Mouse (Mus musculus): Measurements from ENCODE around the gene Scnn1a. TPM values are rescaled to one million over a fixed set of nuclear protein-coding genes. Genes with fewer than 3 reads are reported as not detected.

Gene Scnn1a
- total and polyA plus RNA-seq, 2 experiments from 2014 or later = 0.67 to 1.5 TPM

- no peak for ATAC-seq
- no peaks in the 10 kb centered on the region for H3K9me3 ChIP-seq (ENCODE audit: low read length)
- H3K4me2 ChIP-seq (ENCODE audit: low read depth) = no peak overlapping the region
- H3K27ac ChIP-seq (ENCODE audit: low read depth, low read length) = no peak overlapping the region
- no peak overlapping the region for H3K4me3 ChIP-seq (ENCODE audit: low read depth, low read length)
- 59% methylated on average over 3 of the region's 3 CpGs for WGBS
- TF ChIP-seq CTCF (IDR thresholded peaks at IDR 0.05; ENCODE audit: low read depth) = no peak
- no peaks in the 10 kb centered on the region for H3K27me3 ChIP-seq (ENCODE audit: insufficient read depth, low read length)
- DNase-seq = no peak
- H3K36me3 ChIP-seq (ENCODE audit: insufficient read depth) = no peaks in the 10 kb centered on the region
- H3K9ac ChIP-seq = no peak overlapping the region
- no peaks in the 10 kb centered on the region for H3K4me1 ChIP-seq (ENCODE audit: insufficient read depth)
Measured at GRCm38 (mm10) chr6:125342198-125342597, 21.7 kb downstream of the Scnn1a start.

GRCm38 (mm10) chr6:125344084-125344483, 23.6 kb downstream of the Scnn1a start:
- no peak overlapping the region for H3K4me2 ChIP-seq (ENCODE audit: low read depth)
- WGBS = 24% methylated on average over 8 of the region's 8 CpGs
- TF ChIP-seq CTCF (IDR thresholded peaks at IDR 0.05; ENCODE audit: low read depth) = no peak
- H3K36me3 ChIP-seq (ENCODE audit: insufficient read depth) = no peaks in the 10 kb centered on the region
- no peaks in the 10 kb centered on the region for H3K4me1 ChIP-seq (ENCODE audit: insufficient read depth)
- H3K4me3 ChIP-seq (ENCODE audit: low read depth, low read length) = no peak overlapping the region
- no peak overlapping the region for H3K9ac ChIP-seq
- H3K27ac ChIP-seq (ENCODE audit: low read depth, low read length) = no peak overlapping the region
- no peaks in the 10 kb centered on the region for H3K27me3 ChIP-seq (ENCODE audit: insufficient read depth, low read length)
- H3K9me3 ChIP-seq (ENCODE audit: low read length) = no peaks in the 10 kb centered on the region
- ATAC-seq (no peak), DNase-seq (no peak)

- Histone ChIP-seq H3K4me3 (ENCODE audit: low read depth, low read length) (no peak overlapping the region), H3K9ac (no peak overlapping the region), H3K27ac (ENCODE audit: low read depth, low read length) (no peak overlapping the region), H3K4me2 (ENCODE audit: low read depth) (no peak overlapping the region), H3K27me3 (ENCODE audit: insufficient read depth, low read length) (no peaks in the 10 kb centered on the region), H3K9me3 (ENCODE audit: low read length) (no peaks in the 10 kb centered on the region), H3K36me3 (ENCODE audit: insufficient read depth) (no peaks in the 10 kb centered on the region), H3K4me1 (ENCODE audit: insufficient read depth) (no peaks in the 10 kb centered on the region)
- ATAC-seq (no peak), DNase-seq (no peak)
- 69% methylated on average over 4 of the region's 4 CpGs for WGBS
- no peak for TF ChIP-seq CTCF (IDR thresholded peaks at IDR 0.05; ENCODE audit: low read depth)
Measured at GRCm38 (mm10) chr6:125344866-125345265, 24.4 kb downstream of the Scnn1a start.

- H3K4me2 ChIP-seq (ENCODE audit: low read depth) = no peak overlapping the region
- 67% methylated on average over 1 of the region's 1 CpGs for WGBS
- no peaks in the 10 kb centered on the region for H3K4me1 ChIP-seq (ENCODE audit: insufficient read depth)
- no peak overlapping the region for H3K9ac ChIP-seq
- no peaks in the 10 kb centered on the region for H3K36me3 ChIP-seq (ENCODE audit: insufficient read depth)
- H3K9me3 ChIP-seq (ENCODE audit: low read length) = no peaks in the 10 kb centered on the region
- TF ChIP-seq CTCF (IDR thresholded peaks at IDR 0.05; ENCODE audit: low read depth) = no peak
- H3K4me3 ChIP-seq (ENCODE audit: low read depth, low read length) = no peak overlapping the region
- ATAC-seq (no peak), DNase-seq (no peak)
- no peaks in the 10 kb centered on the region for H3K27me3 ChIP-seq (ENCODE audit: insufficient read depth, low read length)
- H3K27ac ChIP-seq (ENCODE audit: low read depth, low read length) = no peak overlapping the region
Measured at GRCm38 (mm10) chr6:125345625-125346024, 25.2 kb downstream of the Scnn1a start.

- H3K9ac ChIP-seq = no peak overlapping the region
Measured at GRCm38 (mm10) chr6:125346029-125346428, 25.6 kb downstream of the Scnn1a start.

GRCm38 (mm10) chr6:125348721-125349574, 28.5 kb downstream of the Scnn1a start, which contains the start of gene Tnfrsf1a:
Tnfrsf1a (plus strand) TSS chr6:125349362.
- DNase-seq = no peak
- Histone ChIP-seq H3K36me3 (ENCODE audit: insufficient read depth) (no peaks in the 10 kb centered on the region), H3K9ac (peak within 1 kb of the TSS; percentile 14), H3K4me3 (ENCODE audit: low read depth, low read length) (peak within 1 kb of the TSS; percentile 34), H3K9me3 (ENCODE audit: low read length) (no peaks in the 10 kb centered on the region), H3K27me3 (ENCODE audit: insufficient read depth, low read length) (no peaks in the 10 kb centered on the region), H3K4me1 (ENCODE audit: insufficient read depth) (no peaks in the 10 kb centered on the region), H3K27ac (ENCODE audit: low read depth, low read length) (no peak within 1 kb of the TSS), H3K4me2 (ENCODE audit: low read depth) (peak within 1 kb of the TSS; percentile 46)
- no peak for TF ChIP-seq CTCF (IDR thresholded peaks at IDR 0.05; ENCODE audit: low read depth)
- no peak for ATAC-seq
- WGBS = 8% methylated on average over 22 of the region's 22 CpGs

More at GRCm38 (mm10) chr6:125346029-125346428, 25.6 kb downstream of the Scnn1a start:
- Histone ChIP-seq H3K4me1 (ENCODE audit: insufficient read depth) (no peaks in the 10 kb centered on the region), H3K9me3 (ENCODE audit: low read length) (no peaks in the 10 kb centered on the region), H3K4me2 (ENCODE audit: low read depth) (no peak overlapping the region), H3K27me3 (ENCODE audit: insufficient read depth, low read length) (no peaks in the 10 kb centered on the region), H3K36me3 (ENCODE audit: insufficient read depth) (no peaks in the 10 kb centered on the region), H3K4me3 (ENCODE audit: low read depth, low read length) (no peak overlapping the region), H3K27ac (ENCODE audit: low read depth, low read length) (no peak overlapping the region)
- 61% methylated on average over 2 of the region's 2 CpGs for WGBS
- DNase-seq (no peak), ATAC-seq (no peak)
- no peak for TF ChIP-seq CTCF (IDR thresholded peaks at IDR 0.05; ENCODE audit: low read depth)

- H3K4me1 ChIP-seq (ENCODE audit: insufficient read depth) = no peaks in the 10 kb centered on the region
- TF ChIP-seq CTCF (IDR thresholded peaks at IDR 0.05; ENCODE audit: low read depth) = no peak
- peak overlapping the region; percentile 14 for H3K9ac ChIP-seq
- peak; percentile 68; the same call in 1 of the 2 replicates for ATAC-seq
- peak overlapping the region; percentile 46 for H3K4me2 ChIP-seq (ENCODE audit: low read depth)
- H3K27me3 ChIP-seq (ENCODE audit: insufficient read depth, low read length) = no peaks in the 10 kb centered on the region
- no peaks in the 10 kb centered on the region for H3K36me3 ChIP-seq (ENCODE audit: insufficient read depth)
- H3K4me3 ChIP-seq (ENCODE audit: low read depth, low read length) = peak overlapping the region; percentile 34
- no peak overlapping the region for H3K27ac ChIP-seq (ENCODE audit: low read depth, low read length)
- H3K9me3 ChIP-seq (ENCODE audit: low read length) = no peaks in the 10 kb centered on the region
- peak; percentile 36 for DNase-seq
- 3% methylated on average over 27 of the region's 27 CpGs for WGBS
Measured at GRCm38 (mm10) chr6:125349575-125350230, 29.2 kb downstream of the Scnn1a start.
